Mouse (Mus musculus): Measurements from ENCODE around the gene Ddx41. TPM values are rescaled to one million over a fixed set of nuclear protein-coding genes. Genes with fewer than 3 reads are reported as not detected.
"Not testable (repeated sequence)": the region's sequence is repeated elsewhere in the genome, so short reads cannot be mapped to it uniquely, and the experiment has no call there.

Gene Ddx41
- polyA plus RNA-seq, 1 experiment from 2014 or later, result 89.1 TPM

- ATAC-seq (ENCODE audit: low FRiP score, low TSS enrichment), result no peak
- Histone ChIP-seq H3K36me3 (ENCODE audit: insufficient read depth, low read length) (no peaks in the 10 kb centered on the region), H3K9me3 (ENCODE audit: low read length) (0 out of 2 replicates have a peak, but pooled peaks cover 8% of the 10 kb centered on the region), H3K9ac (replicated peaks; ENCODE audit: low read length) (peak overlapping the region; percentile 96), H3K27me3 (ENCODE audit: insufficient read depth, low read length) (no peaks in the 10 kb centered on the region), H3K4me3 (ENCODE audit: low read length) (peak overlapping the region; percentile 96), H3K27ac (ENCODE audit: low read length) (peak overlapping the region; percentile 86), H3K4me1 (ENCODE audit: insufficient read depth, low read length) (peaks cover 16% of the 10 kb centered on the region), H3K4me2 (replicated peaks; ENCODE audit: low read depth, low read length) (peak overlapping the region; percentile 98)
- 2% methylated on average over 16 of the region's 16 CpGs for WGBS
Measured at GRCm38 (mm10) chr13:55569726-55570285, 33.3 kb upstream of the Ddx41 start.

DNA sequence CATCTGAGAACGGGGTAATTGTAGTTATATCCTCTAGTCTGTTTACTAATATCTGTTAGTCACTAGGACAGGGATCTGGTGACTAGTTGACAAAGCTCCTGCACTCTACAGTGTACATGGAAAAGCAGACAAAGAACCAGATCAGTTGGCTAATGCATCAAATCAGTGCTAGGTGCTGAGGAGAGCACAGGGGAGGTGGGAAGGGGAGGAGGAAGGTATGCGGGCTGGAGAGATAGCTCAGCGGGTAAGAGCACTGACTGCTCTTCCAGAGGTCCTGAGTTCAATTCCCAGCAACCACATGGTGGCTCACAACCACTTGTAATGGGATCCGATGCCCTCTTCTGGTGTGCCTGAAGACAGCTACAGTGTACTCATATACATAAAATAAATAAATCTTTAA is 32.1 kb upstream of the Ddx41 start:
- not testable (repeated sequence) for H3K4me2 ChIP-seq (replicated peaks; ENCODE audit: low read depth, low read length); H3K27ac ChIP-seq (ENCODE audit: low read length); H3K9ac ChIP-seq (replicated peaks; ENCODE audit: low read length); H3K4me3 ChIP-seq (ENCODE audit: low read length); H3K36me3 ChIP-seq (ENCODE audit: insufficient read depth, low read length); H3K9me3 ChIP-seq (ENCODE audit: low read length); ATAC-seq (ENCODE audit: low FRiP score, low TSS enrichment); H3K27me3 ChIP-seq (ENCODE audit: insufficient read depth, low read length)
- H3K4me1 ChIP-seq (ENCODE audit: insufficient read depth, low read length), result peaks cover 16% of the 10 kb centered on the region
- 81% methylated on average over 4 of the region's 4 CpGs for WGBS

- Histone ChIP-seq H3K27me3 (ENCODE audit: insufficient read depth, low read length) (no peaks in the 10 kb centered on the region), H3K4me1 (ENCODE audit: insufficient read depth, low read length) (peaks cover 16% of the 10 kb centered on the region), H3K36me3 (ENCODE audit: insufficient read depth, low read length) (no peaks in the 10 kb centered on the region), H3K9me3 (ENCODE audit: low read length) (no peaks in the 10 kb centered on the region), H3K4me2 (replicated peaks; ENCODE audit: low read depth, low read length) (no peak overlapping the region), H3K9ac (replicated peaks; ENCODE audit: low read length) (no peak overlapping the region), H3K4me3 (ENCODE audit: low read length) (no peak overlapping the region), H3K27ac (ENCODE audit: low read length) (no peak overlapping the region)
- WGBS, result 77% methylated on average over 2 of the region's 2 CpGs
- no peak for ATAC-seq (ENCODE audit: low FRiP score, low TSS enrichment)
Measured at GRCm38 (mm10) chr13:55567949-55568348, 31.5 kb upstream of the Ddx41 start.

GRCm38 (mm10) chr13:55567001-55567400 is 30.5 kb upstream of the Ddx41 start:
- WGBS, result 80% methylated on average over 6 of the region's 6 CpGs
- peaks cover 13% of the 10 kb centered on the region for H3K4me1 ChIP-seq (ENCODE audit: insufficient read depth, low read length)
- no peak overlapping the region for H3K9ac ChIP-seq (replicated peaks; ENCODE audit: low read length)
- H3K4me2 ChIP-seq (replicated peaks; ENCODE audit: low read depth, low read length), result no peak overlapping the region
- H3K4me3 ChIP-seq (ENCODE audit: low read length), result no peak overlapping the region
- no peak for ATAC-seq (ENCODE audit: low FRiP score, low TSS enrichment)
- no peaks in the 10 kb centered on the region for H3K36me3 ChIP-seq (ENCODE audit: insufficient read depth, low read length)
- H3K9me3 ChIP-seq (ENCODE audit: low read length), result no peaks in the 10 kb centered on the region
- no peak overlapping the region for H3K27ac ChIP-seq (ENCODE audit: low read length)
- no peaks in the 10 kb centered on the region for H3K27me3 ChIP-seq (ENCODE audit: insufficient read depth, low read length)

DNA sequence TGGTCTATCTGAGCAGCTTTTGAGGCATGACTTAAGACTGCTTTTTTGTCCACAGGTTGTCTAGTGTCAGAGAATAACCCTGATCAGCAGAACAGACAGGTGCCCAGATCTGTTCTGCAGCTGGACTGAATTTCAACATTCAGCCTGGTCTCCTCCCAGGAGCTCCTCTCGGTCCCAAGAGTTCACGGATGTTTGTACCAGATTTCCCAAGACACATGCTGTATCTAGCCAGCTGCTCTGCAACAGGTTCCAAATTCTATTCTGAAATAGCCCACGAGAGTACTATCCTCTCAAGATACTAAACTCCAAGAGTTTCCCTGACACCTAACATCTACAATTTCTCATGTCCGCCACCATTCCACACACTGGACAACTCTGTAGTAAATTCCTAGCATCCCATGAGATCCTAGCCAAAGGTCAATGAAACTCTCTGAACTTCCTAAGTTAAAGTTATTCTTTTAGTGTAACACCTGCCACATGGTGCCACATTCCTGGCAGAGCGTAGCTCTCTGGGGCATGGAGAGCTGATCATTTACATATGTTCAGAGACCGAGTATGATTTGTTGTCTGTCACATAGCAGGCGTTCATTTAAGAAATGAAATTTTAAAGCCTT is 26.9 kb upstream of the Ddx41 start:
- Histone ChIP-seq H3K4me3 (ENCODE audit: low read length) (no peak overlapping the region), H3K9ac (replicated peaks; ENCODE audit: low read length) (no peak overlapping the region), H3K9me3 (ENCODE audit: low read length) (no peaks in the 10 kb centered on the region), H3K4me1 (ENCODE audit: insufficient read depth, low read length) (no peaks in the 10 kb centered on the region), H3K36me3 (ENCODE audit: insufficient read depth, low read length) (no peaks in the 10 kb centered on the region), H3K4me2 (replicated peaks; ENCODE audit: low read depth, low read length) (no peak overlapping the region), H3K27ac (ENCODE audit: low read length) (no peak overlapping the region), H3K27me3 (ENCODE audit: insufficient read depth, low read length) (no peaks in the 10 kb centered on the region)
- WGBS, result 78% methylated on average over 7 of the region's 7 CpGs
- no peak for ATAC-seq (ENCODE audit: low FRiP score, low TSS enrichment)

GRCm38 (mm10) chr13:55557499-55557898 is 21.0 kb upstream of the Ddx41 start:
- Histone ChIP-seq H3K4me1 (ENCODE audit: insufficient read depth, low read length) (no peaks in the 10 kb centered on the region), H3K27ac (ENCODE audit: low read length) (no peak overlapping the region), H3K36me3 (ENCODE audit: insufficient read depth, low read length) (peaks cover 32% of the 10 kb centered on the region), H3K4me2 (replicated peaks; ENCODE audit: low read depth, low read length) (no peak overlapping the region), H3K9ac (replicated peaks; ENCODE audit: low read length) (no peak overlapping the region), H3K9me3 (ENCODE audit: low read length) (no peaks in the 10 kb centered on the region), H3K27me3 (ENCODE audit: insufficient read depth, low read length) (no peaks in the 10 kb centered on the region), H3K4me3 (ENCODE audit: low read length) (no peak overlapping the region)
- no peak for ATAC-seq (ENCODE audit: low FRiP score, low TSS enrichment)
- WGBS, result 72% methylated on average over 6 of the region's 6 CpGs

GRCm38 (mm10) chr13:55555921-55556320 is 19.5 kb upstream of the Ddx41 start:
- ATAC-seq (ENCODE audit: low FRiP score, low TSS enrichment), result no peak
- WGBS, result 87% methylated on average over 9 of the region's 9 CpGs
- Histone ChIP-seq H3K9me3 (ENCODE audit: low read length) (no peaks in the 10 kb centered on the region), H3K4me3 (ENCODE audit: low read length) (no peak overlapping the region), H3K4me2 (replicated peaks; ENCODE audit: low read depth, low read length) (no peak overlapping the region), H3K36me3 (ENCODE audit: insufficient read depth, low read length) (peaks cover 38% of the 10 kb centered on the region), H3K9ac (replicated peaks; ENCODE audit: low read length) (no peak overlapping the region), H3K27ac (ENCODE audit: low read length) (no peak overlapping the region), H3K4me1 (ENCODE audit: insufficient read depth, low read length) (no peaks in the 10 kb centered on the region), H3K27me3 (ENCODE audit: insufficient read depth, low read length) (no peaks in the 10 kb centered on the region)

DNA sequence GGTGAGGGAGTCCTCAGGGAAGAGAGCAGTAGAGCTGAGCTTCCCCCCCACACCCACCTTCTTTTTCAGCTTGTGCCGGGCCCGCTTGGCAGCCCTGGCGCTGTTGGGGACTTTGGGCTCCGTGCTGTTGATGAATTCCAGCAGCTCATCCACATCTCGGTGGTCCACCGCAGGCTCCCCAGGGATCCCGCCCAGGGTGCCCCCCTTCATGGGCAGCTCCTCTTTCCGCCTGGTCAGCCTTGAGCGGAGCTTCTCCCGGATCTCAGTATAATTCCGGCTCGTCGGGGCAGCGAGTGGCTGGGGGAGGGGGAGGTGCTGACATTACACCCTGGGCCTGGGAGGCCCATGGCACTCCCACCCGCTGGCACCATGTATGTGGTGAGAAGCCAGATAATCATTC is 12.6 kb upstream of the Ddx41 start:
- no peak overlapping the region for H3K4me3 ChIP-seq (ENCODE audit: low read length)
- no peak overlapping the region for H3K9ac ChIP-seq (replicated peaks; ENCODE audit: low read length)
- H3K9me3 ChIP-seq (ENCODE audit: low read length), result no peaks in the 10 kb centered on the region
- WGBS, result 63% methylated on average over 15 of the region's 15 CpGs
- no peak for ATAC-seq (ENCODE audit: low FRiP score, low TSS enrichment)
- no peaks in the 10 kb centered on the region for H3K27me3 ChIP-seq (ENCODE audit: insufficient read depth, low read length)
- no peaks in the 10 kb centered on the region for H3K4me1 ChIP-seq (ENCODE audit: insufficient read depth, low read length)
- no peak overlapping the region for H3K27ac ChIP-seq (ENCODE audit: low read length)
- no peak overlapping the region for H3K4me2 ChIP-seq (replicated peaks; ENCODE audit: low read depth, low read length)
- peaks cover 67% of the 10 kb centered on the region for H3K36me3 ChIP-seq (ENCODE audit: insufficient read depth, low read length)

- Histone ChIP-seq H3K4me1 (ENCODE audit: insufficient read depth, low read length) (no peaks in the 10 kb centered on the region), H3K36me3 (ENCODE audit: insufficient read depth, low read length) (peaks cover 64% of the 10 kb centered on the region), H3K9me3 (ENCODE audit: low read length) (no peaks in the 10 kb centered on the region), H3K27me3 (ENCODE audit: insufficient read depth, low read length) (no peaks in the 10 kb centered on the region), H3K9ac (replicated peaks; ENCODE audit: low read length) (no peak overlapping the region), H3K4me2 (replicated peaks; ENCODE audit: low read depth, low read length) (no peak overlapping the region), H3K4me3 (ENCODE audit: low read length) (no peak overlapping the region), H3K27ac (ENCODE audit: low read length) (no peak overlapping the region)
- no peak for ATAC-seq (ENCODE audit: low FRiP score, low TSS enrichment)
- 84% methylated on average over 5 of the region's 5 CpGs for WGBS
Measured at GRCm38 (mm10) chr13:55548426-55548825, 12.0 kb upstream of the Ddx41 start.

DNA sequence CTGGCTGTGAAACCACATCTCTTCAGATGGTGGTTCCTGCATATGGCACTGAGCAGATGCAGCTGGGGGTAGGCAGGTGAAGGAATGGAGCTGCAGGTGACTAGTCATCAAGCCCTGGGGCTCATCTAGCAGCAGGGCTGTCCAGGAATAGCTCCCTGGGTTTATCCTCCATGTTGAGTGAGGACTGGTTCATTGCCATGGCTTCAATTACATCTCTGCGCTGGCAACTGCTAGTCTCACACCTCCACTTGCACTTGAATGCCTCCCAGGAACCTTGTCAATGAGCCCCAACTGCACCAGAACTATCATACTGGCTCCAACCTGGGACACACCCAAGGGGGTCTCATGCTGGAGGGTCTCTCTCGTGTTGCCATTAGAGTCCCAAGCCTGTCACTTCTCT is 11.5 kb upstream of the Ddx41 start:
- Histone ChIP-seq H3K4me2 (replicated peaks; ENCODE audit: low read depth, low read length) (no peak overlapping the region), H3K27me3 (ENCODE audit: insufficient read depth, low read length) (no peaks in the 10 kb centered on the region), H3K9ac (replicated peaks; ENCODE audit: low read length) (no peak overlapping the region), H3K4me3 (ENCODE audit: low read length) (no peak overlapping the region), H3K27ac (ENCODE audit: low read length) (no peak overlapping the region), H3K36me3 (ENCODE audit: insufficient read depth, low read length) (peaks cover 64% of the 10 kb centered on the region), H3K4me1 (ENCODE audit: insufficient read depth, low read length) (no peaks in the 10 kb centered on the region), H3K9me3 (ENCODE audit: low read length) (no peaks in the 10 kb centered on the region)
- ATAC-seq (ENCODE audit: low FRiP score, low TSS enrichment), result no peak
- 96% methylated on average over 2 of the region's 2 CpGs for WGBS
